Mouse (Mus musculus): ENCODE measurements around the gene Habp2. TPM values are rescaled to one million over a fixed set of nuclear protein-coding genes. Genes with fewer than 3 reads are reported as not detected.

Habp2 gene
- 23.9 and 28.2 TPM in 2 replicates for polyA plus RNA-seq (2012; rRNA removed)

DNA sequence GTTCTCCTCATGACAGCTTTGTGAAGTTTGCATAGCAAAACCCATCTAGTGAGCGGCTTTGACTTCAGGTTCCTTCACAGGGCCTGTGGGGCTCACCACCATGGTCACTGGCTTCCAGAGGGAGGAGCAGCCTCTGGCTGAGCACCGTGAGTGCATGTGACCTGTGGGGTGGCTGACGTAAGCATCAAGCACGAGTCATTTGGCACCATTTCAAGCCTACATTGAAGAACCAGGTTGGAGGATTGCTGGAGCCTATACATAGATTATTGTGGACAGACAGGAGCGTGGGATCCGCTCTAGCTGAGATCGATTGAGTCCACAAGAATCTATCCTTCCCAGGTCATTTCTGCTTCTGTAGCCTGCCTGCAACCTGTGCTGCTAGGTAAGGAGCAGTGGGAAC is at the start of gene Habp2:
Gene Habp2, plus strand, starts transcription at position 272 of the 400 bp plus-strand sequence.
- WGBS, result 49% methylated on average over 7 of the region's 7 CpGs
- DNase-seq (ENCODE audit: low read depth, low spot score), result no peak

DNA sequence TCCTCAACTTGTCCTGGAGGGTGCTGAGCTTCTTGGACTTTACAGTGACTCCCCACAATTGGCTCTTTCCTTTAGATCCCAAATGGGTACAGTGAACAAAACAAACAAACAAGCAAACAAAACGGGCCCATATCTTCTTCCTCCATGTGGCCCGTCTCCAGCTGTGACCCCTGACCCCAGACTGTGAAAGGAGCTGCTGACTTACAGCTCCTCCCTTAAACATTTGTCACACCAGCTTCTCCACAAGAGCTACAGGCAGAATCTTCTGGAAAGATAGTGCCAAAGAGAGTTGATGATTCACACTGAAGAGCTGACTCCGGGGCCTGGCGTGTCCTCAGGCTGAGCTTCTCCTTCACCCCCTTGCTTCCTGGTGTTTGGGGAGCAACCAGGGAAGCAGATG is 48.4 kb upstream of the Habp2 start:
- 56% methylated on average over 4 of the region's 4 CpGs for WGBS
- DNase-seq (ENCODE audit: low read depth, low spot score), result no peak

DNA sequence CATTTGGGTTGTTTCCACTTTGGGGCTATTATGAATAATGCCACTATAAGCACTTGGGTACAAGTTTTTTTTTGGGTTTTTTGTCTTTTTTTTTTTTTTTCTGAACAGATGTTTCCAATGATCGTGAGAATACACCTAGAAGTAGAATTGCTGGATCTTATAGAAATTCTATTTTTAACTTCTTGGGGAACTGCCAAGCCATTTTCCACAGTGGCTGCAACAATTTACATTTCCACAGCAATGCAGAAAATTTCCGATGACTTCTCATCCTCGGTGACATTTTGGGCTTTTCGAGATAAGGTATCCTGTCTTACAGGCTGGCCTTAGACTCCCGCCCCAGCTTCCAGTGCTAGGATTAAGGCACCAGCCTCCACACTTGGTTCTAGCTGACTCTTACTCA is 41.7 kb upstream of the Habp2 start:
- DNase-seq (ENCODE audit: low read depth, low spot score), result no peak
- 68% methylated on average over 5 of the region's 5 CpGs for whole genome bisulfite sequencing

DNA sequence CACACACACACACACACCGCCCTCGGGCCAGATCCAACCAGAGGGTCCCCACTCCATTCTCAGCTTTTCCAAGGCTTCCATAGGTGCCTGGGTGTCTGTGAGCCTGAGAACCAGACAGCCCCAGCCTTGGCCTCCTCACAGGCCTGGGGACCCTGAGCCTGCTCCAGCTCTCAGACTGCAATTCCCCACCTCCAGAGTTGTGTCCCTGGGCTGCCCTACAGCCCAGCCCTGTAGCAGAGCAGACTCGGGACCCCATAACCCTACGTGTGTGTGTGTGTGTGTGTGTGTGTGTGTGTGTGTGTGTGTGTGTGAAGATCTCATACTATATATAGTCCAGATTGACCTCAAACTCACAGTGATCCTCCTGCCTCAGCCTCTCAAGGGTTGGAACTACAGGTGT is 34.1 kb upstream of the Habp2 start:
- WGBS, result 70% methylated on average over 4 of the region's 4 CpGs
- no peak for DNase-seq (ENCODE audit: low read depth, low spot score)

DNA sequence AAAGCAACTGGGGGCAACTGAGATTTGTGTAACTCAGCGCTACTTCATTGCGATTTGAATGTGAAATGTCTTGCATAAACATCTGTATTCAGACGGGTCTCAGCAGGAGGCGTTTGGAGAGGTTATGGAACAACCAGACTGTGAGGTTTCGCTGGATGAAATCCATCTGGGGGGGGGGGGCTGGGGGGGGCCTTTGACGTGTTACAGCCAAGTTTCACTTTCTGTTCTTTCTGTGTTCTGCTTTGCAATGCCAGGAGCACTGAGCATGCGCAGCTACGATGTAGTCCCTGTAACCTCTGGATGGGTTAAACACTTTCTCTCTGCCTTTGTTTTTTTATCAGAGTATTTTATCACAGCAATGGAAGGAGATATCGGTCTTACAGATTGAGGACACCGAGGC is 33.7 kb upstream of the Habp2 start:
- WGBS, result 51% methylated on average over 10 of the region's 10 CpGs
- DNase-seq (ENCODE audit: low read depth, low spot score), result no peak

DNA sequence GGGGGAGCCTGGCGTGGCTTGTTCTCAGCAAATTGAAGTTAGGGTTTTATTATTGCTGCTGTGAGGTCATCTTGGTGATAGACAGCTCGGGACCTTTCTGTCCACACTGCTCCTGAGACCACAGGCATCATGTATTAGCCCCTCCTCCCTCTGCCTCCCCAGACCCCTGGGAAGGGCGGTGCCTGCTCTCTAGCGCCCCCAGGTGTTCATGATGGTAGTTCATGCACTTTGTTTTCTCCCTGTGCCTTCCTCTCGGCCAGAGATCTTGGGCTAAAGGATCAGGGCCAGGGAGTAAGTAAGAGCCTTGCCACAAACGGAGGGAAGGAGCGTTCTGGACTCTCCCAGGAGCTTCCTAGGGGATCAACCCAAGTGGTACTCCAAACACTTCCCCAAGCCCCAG is 32.2 kb upstream of the Habp2 start:
- 50% methylated on average over 7 of the region's 7 CpGs for WGBS
- no peak for DNase-seq (ENCODE audit: low read depth, low spot score)

DNA sequence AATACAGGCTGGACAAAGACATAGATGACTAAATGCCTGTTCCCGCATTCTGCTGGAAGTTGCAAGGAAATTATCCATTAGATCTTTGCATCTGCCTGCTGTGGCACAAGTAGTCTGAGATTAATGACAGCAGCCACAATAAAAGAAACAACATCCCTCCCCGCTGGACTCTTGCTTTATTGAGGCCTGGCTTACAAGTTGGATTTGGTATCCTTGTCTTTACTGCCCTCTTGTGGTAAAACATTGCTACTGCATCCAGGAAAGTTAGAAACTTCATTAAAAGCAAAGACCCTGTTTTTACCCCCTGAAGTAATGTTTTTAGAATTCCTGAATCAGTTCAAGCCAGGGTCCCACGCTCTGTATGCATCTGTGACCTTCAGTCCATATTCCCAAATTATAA is 31.4 kb upstream of the Habp2 start:
- DNase-seq (ENCODE audit: low read depth, low spot score), result peak; percentile 13

DNA sequence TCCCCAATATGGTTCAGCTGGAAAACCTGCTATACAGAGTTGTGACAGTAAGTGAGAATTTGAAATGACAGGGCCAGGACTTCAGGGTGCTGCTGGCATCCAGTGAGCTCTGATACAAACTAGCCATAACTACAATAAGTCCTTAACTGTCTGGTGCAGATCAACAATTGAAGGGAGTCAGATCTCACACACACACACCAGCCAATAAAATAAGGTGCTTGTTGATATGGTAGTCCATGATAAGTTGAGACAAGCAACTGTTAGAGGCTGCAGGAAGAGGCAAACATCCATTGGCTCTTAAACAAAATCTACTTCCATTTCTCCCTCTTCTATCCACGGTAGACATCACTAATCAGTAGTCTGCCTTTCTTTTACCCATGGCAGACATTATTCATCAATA is 30.7 kb upstream of the Habp2 start:
- WGBS, result 45% methylated on average over 1 of the region's 1 CpGs
- DNase-seq (ENCODE audit: low read depth, low spot score), result no peak

More for the DNA sequence above, 31.4 kb upstream of the Habp2 start:
- 20% methylated on average over 3 of the region's 3 CpGs for WGBS

DNA sequence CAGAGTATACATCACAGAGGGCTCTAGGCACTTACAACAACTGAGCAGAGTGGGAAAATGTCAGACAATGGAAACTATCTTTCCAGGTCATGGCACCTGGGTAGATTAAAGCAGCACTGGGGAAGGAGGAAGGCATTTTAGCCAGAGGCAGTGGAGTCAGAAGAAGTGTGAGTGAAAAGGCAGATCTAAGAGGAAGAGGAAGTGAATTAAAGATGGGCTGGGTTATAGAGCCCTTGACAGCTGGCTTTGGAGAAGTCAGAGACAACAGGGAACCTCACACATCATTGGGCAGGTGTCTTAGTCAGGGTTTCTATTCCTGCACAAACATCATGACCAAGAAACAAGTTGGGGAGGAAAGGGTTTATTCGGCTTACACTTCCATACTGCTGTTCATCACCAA is 30.2 kb upstream of the Habp2 start:
- WGBS, result 80% methylated on average over 1 of the region's 1 CpGs
- no peak for DNase-seq (ENCODE audit: low read depth, low spot score)

DNA sequence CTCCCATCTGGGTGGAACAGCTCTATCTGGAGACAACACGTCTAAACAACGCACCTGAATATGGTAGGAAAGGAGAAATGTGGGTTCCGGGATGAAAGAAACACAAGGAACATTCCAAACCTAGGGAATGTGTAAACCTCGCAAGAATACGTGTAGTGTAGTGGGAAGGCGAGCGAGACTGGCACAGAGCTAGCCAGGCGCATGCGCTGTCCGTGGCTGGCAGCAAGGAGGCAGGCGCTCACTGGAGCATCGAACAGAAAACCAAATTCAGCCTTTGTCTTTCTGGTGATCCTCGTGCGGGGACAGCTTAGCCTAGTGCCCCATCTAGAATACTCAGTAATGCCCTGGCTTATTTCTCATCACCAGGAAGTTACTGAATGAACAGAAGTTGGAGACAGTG is 23.2 kb upstream of the Habp2 start:
- WGBS, result 79% methylated on average over 14 of the region's 14 CpGs
- DNase-seq (ENCODE audit: low read depth, low spot score), result no peak

DNA sequence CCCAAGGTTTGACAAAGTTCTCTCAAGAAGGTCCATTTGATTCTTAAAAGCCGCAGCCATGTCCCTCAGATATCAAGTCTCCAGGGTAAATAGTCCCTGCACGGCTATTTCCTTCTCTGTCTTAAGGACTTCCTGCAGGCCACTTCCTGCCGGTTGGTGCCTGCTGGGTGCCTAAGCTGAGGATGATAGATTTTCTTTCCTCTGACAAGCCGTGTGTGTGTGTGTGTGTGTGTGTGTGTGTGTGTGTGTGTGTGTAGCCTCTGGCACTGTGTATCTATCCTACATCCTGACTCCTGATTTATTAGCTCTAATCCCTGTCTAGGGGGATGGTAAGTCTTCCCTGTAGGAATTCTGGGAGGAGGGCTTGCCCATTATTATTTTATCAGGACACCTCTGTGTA is 22.8 kb upstream of the Habp2 start:
- WGBS, result 48% methylated on average over 4 of the region's 4 CpGs
- no peak for DNase-seq (ENCODE audit: low read depth, low spot score)

DNA sequence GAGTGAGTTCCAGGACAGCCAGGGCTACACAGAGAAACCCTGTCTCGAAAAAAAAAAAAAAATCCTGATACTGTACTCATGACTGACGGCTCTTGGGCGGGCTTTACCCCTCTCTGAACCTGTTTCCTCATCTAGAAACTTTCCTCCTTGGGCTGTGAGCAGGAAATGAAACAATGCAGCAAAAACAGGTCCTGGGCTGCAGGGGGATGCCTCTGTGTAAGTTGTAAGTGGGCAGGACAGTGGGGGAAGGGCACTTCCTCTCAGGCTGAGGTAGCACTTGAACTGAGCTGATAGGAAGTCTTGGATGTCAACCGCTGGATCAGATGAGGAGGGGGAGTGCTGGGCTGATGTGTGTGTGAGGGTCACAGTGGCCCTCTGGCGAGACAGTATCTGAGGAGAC is 21.8 kb upstream of the Habp2 start:
- 81% methylated on average over 5 of the region's 5 CpGs for WGBS
- no peak for DNase-seq (ENCODE audit: low read depth, low spot score)

DNA sequence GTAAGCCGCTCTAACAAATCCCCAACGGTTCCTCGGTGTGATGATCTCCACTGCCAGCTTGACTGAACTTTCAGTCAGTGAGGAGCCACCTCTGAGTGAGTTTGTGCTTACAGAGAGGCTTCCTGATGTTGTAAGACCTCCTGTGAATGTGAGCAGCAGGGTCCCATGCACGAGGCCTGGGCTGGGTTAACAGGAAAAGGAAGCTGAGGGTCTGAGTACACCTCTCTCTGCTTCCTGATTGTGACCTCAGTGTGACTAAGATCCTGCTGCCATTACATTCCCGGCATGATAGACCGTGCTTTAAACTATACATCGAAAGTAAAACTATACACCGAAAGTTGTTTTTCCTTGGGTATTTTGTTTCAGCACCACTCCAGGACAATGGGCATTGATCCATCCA is 14.9 kb upstream of the Habp2 start:
- 75% methylated on average over 8 of the region's 8 CpGs for WGBS
- no peak for DNase-seq (ENCODE audit: low read depth, low spot score)

DNA sequence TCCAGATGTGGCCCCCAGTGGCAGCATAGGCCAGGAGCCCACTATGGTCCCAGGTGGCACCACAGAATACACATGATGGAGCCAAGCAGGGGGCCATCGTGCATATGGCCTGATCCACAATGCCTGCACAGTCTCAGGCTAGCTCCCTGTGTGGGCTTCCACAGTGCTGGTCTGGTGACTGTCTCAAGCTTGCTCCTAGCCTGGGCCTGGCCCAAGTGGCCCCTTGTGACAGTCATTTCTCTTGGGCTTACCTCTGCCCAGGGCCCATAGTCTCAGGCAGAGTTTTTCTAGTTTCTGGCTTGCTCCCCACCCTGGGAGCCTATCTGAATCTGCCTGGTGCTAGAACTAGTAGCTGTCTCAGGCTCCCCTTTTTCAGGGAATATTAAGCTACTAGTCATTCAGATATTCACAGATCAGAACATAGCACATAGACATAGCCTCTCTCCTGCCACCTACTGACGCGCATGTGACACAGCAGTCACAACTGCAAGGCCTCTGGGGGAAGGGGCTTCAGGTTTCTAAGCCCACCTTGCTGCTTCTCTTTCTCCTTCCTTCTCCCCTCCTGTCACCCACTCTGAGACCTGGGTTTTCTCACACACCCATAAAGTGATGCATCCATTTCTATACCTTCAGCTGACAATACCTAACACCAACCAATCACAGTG is 9.7 kb upstream of the Habp2 start:
- DNase-seq (ENCODE audit: low read depth, low spot score), result no peak
- WGBS, result 69% methylated on average over 3 of the region's 3 CpGs

DNA sequence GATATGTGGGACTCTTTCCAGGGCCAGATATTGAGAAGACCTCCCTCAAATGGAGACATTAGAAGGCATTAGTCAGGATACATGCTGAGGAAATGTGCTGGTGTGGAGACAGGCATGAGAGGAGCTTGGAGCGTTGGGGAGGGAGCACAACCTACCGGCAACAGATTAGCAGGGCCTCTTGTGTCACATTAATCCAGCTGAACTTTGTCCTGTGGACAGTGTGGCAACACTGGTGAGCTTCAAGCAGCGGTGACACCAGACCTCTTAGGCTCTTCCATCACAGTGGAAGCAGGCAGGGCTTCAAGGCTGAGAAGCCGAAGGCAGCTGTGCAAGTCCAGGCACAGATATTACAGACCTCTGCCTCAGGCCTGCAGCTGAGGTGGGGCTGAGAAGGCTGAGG is 9.0 kb upstream of the Habp2 start:
- DNase-seq (ENCODE audit: low read depth, low spot score), result no peak
- WGBS, result 43% methylated on average over 4 of the region's 4 CpGs

DNA sequence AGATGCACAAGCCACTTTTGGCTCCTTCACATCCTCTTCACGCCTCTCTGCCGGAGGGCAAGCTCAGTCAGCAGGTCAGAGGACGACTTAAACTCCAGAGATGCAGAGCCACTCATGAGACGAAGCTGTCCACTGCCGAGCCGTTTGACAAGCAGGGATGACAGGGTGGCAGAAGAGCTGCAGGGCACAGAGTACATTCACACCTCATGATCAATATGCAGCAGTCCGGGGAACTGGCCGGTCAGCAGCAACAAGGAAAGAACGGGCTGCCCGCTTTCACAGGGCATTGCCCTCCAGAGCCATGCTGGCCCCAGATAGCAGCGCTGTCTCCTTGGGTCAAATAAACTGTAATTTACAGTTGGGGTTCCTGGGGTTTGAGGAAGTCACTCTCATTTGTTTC is 8.6 kb upstream of the Habp2 start:
- WGBS, result 85% methylated on average over 11 of the region's 11 CpGs
- DNase-seq (ENCODE audit: low read depth, low spot score), result no peak

DNA sequence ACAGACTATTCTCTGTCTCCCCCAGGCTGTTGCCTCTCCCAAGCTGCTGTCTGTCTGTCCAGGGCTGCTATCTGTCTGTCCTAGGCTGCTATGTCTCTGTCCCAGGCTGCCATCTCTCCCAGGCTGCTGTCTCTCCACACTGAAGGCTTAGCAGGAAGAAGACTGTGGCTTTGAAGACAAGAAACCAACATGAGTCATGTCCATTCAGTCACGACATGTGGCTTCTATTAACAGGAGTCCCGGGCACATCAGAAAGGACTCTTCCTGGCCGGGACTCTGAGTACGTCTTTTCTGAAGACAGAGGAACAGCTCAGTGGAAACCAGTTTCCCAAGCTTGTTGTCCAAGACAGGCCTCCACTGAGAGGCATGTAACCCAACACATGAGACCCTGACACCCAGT is 1.7 kb upstream of the Habp2 start:
- no peak for DNase-seq (ENCODE audit: low read depth, low spot score)
- WGBS, result 74% methylated on average over 4 of the region's 4 CpGs

DNA sequence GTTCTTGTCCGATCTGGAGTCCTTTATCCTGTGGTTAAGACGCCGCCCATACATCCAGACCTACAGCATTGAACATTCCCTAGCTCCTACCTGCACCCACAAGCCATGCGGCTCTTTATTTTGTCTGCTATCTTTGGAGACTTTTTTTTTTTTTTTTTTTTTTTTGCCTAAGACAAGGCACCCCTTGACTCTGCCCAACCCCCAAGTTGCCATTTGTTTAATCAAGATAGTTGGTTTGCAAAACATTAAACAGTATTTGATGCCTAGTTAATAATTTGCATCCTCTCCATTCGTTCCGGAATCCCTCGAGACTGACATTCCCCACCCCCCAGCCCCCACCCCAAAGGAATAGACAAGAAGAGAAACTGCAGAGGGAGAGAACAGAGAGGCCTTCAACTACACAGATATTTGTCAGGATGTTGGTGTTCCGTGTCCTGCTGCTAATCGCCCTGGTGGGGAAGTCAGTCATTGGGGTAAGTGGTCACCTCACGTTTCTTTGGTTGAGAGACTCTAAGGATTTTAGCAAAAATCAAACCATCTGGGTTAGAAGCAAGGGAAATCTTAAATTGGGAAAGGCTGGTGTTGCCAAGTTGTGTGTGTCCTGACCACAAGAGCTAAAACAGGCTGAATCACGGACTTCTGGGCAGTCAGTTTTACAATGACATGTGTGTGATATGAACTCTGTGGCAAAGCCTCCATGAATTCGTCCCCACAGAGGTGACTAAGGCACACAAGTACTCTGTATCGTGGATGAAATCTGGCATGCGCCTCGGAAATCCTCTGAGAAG is 837 bp downstream of the Habp2 start:
- 59% methylated on average over 15 of the region's 15 CpGs for WGBS
- no peak for DNase-seq (ENCODE audit: low read depth, low spot score)

DNA sequence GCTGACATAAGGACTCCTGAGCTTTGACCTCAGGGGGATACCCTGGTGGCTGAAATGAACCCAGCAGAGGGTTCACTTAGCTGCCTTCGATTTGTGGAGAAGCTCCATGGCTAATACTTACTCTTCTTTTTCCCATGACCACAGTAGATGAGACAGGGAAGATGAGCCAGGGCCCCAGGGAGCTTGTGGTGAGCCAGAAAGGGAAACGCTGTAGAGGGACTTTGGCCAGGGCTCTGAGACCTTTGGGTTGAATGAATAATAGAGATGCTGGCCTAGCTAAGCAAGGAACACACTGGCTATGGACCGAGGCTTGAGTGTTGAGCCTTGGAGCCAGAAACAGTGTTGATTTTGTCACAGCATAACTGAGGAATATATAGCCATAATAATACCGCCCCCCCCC is 1.5 kb downstream of the Habp2 start:
- DNase-seq (ENCODE audit: low read depth, low spot score), result no peak
- 71% methylated on average over 4 of the region's 4 CpGs for WGBS

DNA sequence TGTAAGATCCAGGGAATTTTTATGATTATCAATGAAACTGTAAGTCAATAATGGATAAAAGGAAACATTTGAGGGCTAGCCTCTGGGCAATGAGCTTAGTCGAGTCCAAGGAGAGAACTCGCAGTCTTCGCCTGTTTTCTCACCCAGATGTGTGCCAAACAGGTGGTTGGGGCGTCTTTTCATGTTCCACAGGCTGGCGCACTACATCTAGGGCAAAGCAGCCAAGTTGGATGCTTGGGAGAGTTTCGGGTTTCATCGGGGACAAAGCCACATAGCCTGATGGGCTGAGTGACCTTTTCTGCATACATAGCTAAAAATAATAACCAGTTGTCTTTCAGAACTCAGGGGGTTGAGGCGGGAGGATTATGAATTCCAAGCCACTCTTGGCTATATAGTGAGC is 2.7 kb downstream of the Habp2 start:
- whole genome bisulfite sequencing, result 87% methylated on average over 8 of the region's 8 CpGs

DNA sequence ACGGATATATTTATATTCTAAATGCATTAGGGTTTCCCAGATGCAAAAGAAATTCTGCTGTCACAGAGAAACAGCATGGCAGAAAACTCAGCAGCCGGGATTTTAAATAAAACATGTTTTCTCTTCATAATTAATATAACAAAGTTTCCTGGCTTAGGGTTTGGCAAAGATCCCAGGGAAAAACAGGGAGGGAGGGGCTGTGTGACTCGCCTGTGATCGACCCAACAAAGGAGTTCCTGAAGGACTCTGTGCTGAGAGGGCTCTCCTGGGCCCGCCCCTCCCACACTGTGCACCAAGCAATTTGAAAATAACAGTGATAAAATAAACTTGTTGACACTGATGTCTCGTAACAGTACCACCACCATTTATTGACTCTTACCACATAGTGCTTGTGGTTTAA is 5.0 kb downstream of the Habp2 start:
- DNase-seq (ENCODE audit: low read depth, low spot score), result no peak
- WGBS, result 21% methylated on average over 6 of the region's 6 CpGs

More for the DNA sequence above, 2.7 kb downstream of the Habp2 start:
- no peak for DNase-seq (ENCODE audit: low read depth, low spot score)

All from large intestine, adult 2 months (tissue).